Mouse (Mus musculus) layer of hippocampus, adult 11-12 months (tissue): Measurements from ENCODE around the gene Ccnt1.

Experiments
- DNase-seq: peaks from one replicate; pipeline ENCODE4 v3.0.0; 2022; ENCODE audit warnings: low spot score

Gene Ccnt1

GRCm38 (mm10) chr15:98570873-98571538, at the start of gene Ccnt1, which contains the start of gene 4930415O20Rik:
Ccnt1 (minus strand) TSS chr15:98570923.
4930415O20Rik (plus strand) TSS chr15:98571004.
- no peak for DNase-seq

GRCm38 (mm10) chr15:98617176-98617537, 46.4 kb upstream of the Ccnt1 start:
- DNase-seq = peak; percentile 74

- no peak for DNase-seq
Observed at GRCm38 (mm10) chr15:98616362-98617175, 45.8 kb upstream of the Ccnt1 start.

GRCm38 (mm10) chr15:98615751-98616150, 45.0 kb upstream of the Ccnt1 start:
- DNase-seq = no peak

- DNase-seq = no peak
Observed at GRCm38 (mm10) chr15:98614971-98615370, 44.2 kb upstream of the Ccnt1 start.

- DNase-seq = no peak
Observed at GRCm38 (mm10) chr15:98614551-98614950, 43.8 kb upstream of the Ccnt1 start.

- DNase-seq = no peak
Observed at GRCm38 (mm10) chr15:98612229-98612628, 41.5 kb upstream of the Ccnt1 start.

- DNase-seq = no peak
Observed at GRCm38 (mm10) chr15:98610131-98610633, 39.5 kb upstream of the Ccnt1 start.

GRCm38 (mm10) chr15:98609331-98610130, 38.8 kb upstream of the Ccnt1 start, which contains the start of gene Adcy6:
Adcy6 (minus strand) TSS chr15:98610076.
- DNase-seq = peak; percentile 73

GRCm38 (mm10) chr15:98608784-98609250, 38.1 kb upstream of the Ccnt1 start:
- no peak for DNase-seq

- DNase-seq = no peak
Observed at GRCm38 (mm10) chr15:98608058-98608783, 37.5 kb upstream of the Ccnt1 start.

GRCm38 (mm10) chr15:98607557-98607956, 36.8 kb upstream of the Ccnt1 start:
- no peak for DNase-seq

- no peak for DNase-seq
Observed at GRCm38 (mm10) chr15:98606739-98607138, 36.0 kb upstream of the Ccnt1 start.

GRCm38 (mm10) chr15:98606051-98606536, 35.4 kb upstream of the Ccnt1 start:
- DNase-seq = no peak

GRCm38 (mm10) chr15:98604041-98604575, 33.4 kb upstream of the Ccnt1 start:
- DNase-seq = no peak

- DNase-seq = no peak
Observed at GRCm38 (mm10) chr15:98602921-98603458, 32.3 kb upstream of the Ccnt1 start.

GRCm38 (mm10) chr15:98602191-98602881, 31.6 kb upstream of the Ccnt1 start:
- DNase-seq = no peak

GRCm38 (mm10) chr15:98601832-98602190, 31.1 kb upstream of the Ccnt1 start:
- DNase-seq = no peak

GRCm38 (mm10) chr15:98600036-98600709, 29.4 kb upstream of the Ccnt1 start:
- DNase-seq = no peak

- no peak for DNase-seq
Observed at GRCm38 (mm10) chr15:98596609-98597008, 25.9 kb upstream of the Ccnt1 start.
